Mouse (Mus musculus): Measurements from ENCODE around the gene Cers1. TPM values are rescaled to one million over a fixed set of nuclear protein-coding genes. Genes with fewer than 3 reads are reported as not detected.

Cers1 gene
- total RNA-seq, 4 experiments from 2014 or later, result 16.5 to 25.1 (median 20.2) TPM

GRCm38 (mm10) chr8:70351035-70351999 lies 35.7 kb downstream of the Cers1 start:
- DNase-seq (ENCODE audit: low spot score in 2 of 2), result no peak

GRCm38 (mm10) chr8:70352000-70352384 lies 36.4 kb downstream of the Cers1 start:
- no peak for DNase-seq (ENCODE audit: low spot score in 2 of 2)

- DNase-seq (ENCODE audit: low spot score in 2 of 2), result no peak
Observed at GRCm38 (mm10) chr8:70352657-70353151, 37.1 kb downstream of the Cers1 start.

DNA sequence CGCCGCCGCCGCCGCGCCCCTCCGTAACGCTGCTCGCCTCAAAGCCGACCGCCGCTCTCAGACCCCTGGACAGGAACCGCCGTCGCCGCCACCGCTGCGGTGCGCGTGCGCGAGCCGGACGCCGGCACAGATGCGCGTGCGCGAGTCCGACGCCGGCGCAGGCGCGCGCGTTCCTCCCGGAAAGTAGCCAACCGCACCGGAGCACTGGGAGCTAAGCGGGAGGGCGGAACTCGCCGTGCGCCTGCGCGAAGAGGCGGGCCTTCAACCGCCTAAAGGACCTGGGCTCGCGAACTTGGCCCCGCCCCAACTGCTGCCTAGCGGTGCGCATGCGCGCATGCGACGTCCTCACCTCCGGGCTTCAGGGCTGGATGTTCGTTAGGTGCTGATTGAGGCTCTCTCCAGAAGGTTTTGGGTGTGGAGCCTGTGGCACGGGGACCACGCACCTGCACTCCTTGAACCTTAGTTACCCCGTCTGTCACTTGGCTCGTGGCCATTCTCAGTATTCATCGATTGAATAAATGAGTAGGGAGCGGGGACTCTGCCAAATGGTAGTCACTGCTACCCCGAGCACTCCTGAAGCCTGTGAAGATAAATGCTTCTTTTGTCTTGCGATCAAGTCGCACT lies 37.7 kb downstream of the Cers1 start, which contains the start of gene Upf1:
Gene Upf1 (minus strand): TSS at position 85 of the 624 bp plus-strand sequence.
- DNase-seq (ENCODE audit: low spot score in 2 of 2), result peak; percentile 95 to 98

- DNase-seq (ENCODE audit: low spot score in 2 of 2), result no peak
Observed at GRCm38 (mm10) chr8:70354004-70354403, 38.4 kb downstream of the Cers1 start.

- no peak for DNase-seq (ENCODE audit: low spot score in 2 of 2)
Observed at GRCm38 (mm10) chr8:70356111-70356510, 40.5 kb downstream of the Cers1 start.

GRCm38 (mm10) chr8:70359411-70359810 lies 43.8 kb downstream of the Cers1 start:
- peak; percentile 51 to 78 for DNase-seq (ENCODE audit: low spot score in 2 of 2)

GRCm38 (mm10) chr8:70360769-70361168 lies 45.2 kb downstream of the Cers1 start:
- no peak for DNase-seq (ENCODE audit: low spot score in 2 of 2)

GRCm38 (mm10) chr8:70361484-70362032 lies 46.0 kb downstream of the Cers1 start:
- DNase-seq (ENCODE audit: low spot score in 2 of 2), result no peak

DNA sequence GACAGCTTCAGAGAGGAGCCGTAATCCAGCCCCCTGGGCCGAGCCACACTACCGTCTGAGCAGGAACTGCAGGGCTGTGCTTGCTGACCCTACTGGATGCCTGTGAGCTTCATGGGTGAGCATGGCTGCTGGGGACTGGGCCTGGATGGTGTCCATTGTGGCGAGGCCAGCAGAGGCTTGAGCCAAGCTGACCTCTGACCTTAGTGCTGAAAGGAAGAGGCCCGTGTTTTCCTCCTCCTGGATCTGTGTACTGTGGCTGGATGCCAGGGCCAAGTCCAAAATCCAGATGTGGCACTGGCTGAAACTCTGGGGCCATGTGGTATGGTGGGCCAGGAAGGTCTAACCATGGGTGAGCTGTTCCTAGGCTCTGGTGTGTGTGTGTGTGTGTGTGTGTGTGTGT lies 48.5 kb downstream of the Cers1 start:
- DNase-seq (ENCODE audit: low spot score in 2 of 2), result peak in 1 of 2 experiments; percentile 53

DNA sequence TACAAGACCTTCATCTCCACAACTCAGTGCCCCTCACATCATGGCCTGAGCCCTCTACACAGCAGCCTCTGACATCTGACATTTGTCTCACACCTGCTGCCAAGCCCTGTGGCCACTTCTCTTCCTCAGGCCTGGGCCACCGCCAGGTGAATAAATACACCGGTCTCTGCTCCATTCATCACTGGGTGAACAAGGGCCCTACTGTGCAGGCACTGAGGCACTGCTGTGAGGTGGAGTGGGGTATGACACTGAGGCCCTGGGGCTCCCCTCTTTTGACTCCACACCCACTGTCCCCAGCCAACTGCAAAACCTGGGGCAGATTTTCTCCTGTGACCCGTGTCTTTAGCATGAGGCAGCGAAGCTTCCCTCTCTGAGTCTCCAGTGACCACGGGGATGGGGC lies 51.0 kb downstream of the Cers1 start:
- no peak for DNase-seq (ENCODE audit: low spot score in 2 of 2)

- DNase-seq (ENCODE audit: low spot score in 2 of 2), result no peak
Observed at GRCm38 (mm10) chr8:70370476-70370875, 54.9 kb downstream of the Cers1 start.

- no peak for DNase-seq (ENCODE audit: low spot score in 2 of 2)
Observed at GRCm38 (mm10) chr8:70371951-70372350, 56.4 kb downstream of the Cers1 start.

DNA sequence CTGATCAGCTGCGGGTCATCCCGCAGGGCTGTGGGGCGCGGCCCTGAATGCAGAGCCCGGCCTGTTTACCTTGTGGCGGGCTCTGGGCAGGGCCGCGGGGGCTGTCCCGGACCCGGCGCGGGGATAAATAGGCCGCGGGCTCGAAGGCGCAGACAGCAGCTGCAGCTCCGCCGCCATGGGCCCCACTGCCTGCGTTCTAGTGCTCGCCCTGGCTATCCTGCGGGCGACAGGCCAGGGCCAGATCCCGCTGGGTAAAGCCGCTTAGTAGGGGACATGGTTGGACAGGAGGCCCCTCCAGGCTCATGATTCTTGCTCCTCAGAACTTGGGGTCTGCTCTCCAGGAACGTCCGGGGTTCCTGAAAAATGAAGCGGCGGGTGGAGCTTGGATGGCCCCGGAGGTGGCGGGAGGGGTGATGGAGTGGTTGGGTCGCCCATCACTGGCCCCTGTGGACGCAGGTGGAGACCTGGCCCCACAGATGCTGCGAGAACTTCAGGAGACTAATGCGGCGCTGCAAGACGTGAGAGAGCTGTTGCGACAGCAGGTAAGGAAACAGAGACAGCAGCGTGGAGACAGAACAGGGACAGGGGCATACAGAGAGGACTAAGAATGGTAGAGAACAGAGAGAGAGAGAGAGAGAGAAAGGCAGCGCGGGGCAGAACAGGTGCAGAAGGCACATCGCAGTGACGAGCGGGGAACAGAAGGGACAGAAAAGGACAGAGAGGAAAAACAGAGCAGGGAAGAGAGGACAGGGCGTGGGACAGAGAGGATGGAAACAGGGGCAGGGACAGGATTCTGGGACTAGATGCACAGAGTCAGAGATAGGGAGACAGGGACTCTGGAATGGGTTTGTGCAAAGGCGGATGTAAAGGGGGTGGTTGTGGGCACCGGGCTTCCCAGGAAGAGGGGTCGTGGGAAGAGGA lies 58.1 kb downstream of the Cers1 start, which contains the start of gene Comp:
Gene Comp (plus strand): TSS at position 162 of the 921 bp plus-strand sequence.
- DNase-seq (ENCODE audit: low spot score in 2 of 2), result no peak

DNA sequence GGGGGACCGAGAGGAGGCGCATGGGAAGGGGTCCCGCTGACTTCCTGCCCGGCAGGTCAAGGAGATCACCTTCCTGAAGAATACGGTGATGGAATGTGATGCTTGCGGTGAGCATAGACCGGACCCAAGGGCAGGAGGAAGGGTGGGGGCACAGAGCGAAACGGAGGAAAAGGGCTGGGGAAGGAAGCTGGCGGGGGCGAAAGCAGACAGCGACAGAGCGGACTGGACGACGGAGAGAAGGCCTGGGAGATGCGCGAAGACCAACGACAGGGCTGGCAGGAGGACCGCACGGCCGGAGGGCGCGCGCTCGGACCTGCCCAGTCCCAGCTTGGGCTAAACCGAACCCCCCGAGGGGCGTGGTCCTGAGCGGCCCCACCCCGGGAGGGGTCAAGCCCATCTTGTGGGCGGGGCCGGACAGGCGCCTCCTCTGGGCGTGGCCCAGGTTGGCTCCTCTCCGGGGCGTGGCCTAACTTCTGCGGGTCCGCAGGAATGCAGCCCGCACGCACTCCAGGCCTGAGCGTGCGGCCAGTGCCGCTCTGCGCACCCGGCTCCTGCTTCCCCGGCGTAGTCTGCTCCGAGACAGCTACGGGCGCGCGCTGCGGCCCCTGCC lies 58.8 kb downstream of the Cers1 start:
- DNase-seq (ENCODE audit: low spot score in 2 of 2), result peak; percentile 73 to 77

GRCm38 (mm10) chr8:70375212-70375859 lies 59.8 kb downstream of the Cers1 start:
- DNase-seq (ENCODE audit: low spot score in 2 of 2), result no peak

DNA sequence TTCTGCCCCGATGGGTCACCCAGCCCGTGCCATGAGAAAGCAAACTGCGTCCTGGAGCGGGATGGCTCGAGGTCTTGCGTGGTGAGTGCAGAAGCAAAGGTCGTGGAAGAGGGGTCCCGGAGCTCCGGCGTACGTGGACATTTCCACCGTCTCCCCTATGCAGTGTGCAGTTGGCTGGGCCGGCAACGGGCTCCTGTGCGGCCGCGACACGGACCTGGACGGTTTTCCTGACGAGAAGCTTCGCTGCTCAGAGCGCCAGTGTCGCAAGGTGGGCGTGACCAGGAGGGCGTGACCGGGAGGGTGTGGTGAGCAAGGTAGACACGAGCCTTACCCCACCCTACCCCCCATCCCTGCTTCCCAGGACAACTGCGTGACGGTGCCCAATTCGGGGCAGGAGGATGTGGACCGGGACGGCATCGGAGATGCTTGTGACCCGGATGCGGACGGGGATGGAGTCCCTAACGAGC lies 60.7 kb downstream of the Cers1 start:
- no peak for DNase-seq (ENCODE audit: low spot score in 2 of 2)

DNA sequence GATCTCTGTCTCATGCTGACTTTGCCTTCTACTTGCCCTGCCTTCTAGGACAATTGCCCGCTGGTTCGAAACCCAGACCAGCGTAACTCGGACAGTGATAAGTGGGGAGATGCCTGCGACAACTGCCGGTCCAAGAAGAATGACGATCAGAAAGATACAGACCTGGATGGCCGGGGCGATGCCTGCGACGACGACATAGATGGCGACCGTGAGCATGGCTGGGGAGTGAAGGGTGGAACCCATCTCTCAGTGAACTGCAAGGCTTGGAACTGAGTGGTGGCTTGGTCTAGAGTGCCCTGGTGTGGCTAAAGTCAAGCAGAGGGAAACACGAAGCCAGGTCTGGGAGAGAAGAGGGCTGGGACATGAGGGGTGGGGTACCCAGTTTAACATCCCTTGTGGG lies 61.5 kb downstream of the Cers1 start:
- DNase-seq (ENCODE audit: low spot score in 2 of 2), result no peak

DNA sequence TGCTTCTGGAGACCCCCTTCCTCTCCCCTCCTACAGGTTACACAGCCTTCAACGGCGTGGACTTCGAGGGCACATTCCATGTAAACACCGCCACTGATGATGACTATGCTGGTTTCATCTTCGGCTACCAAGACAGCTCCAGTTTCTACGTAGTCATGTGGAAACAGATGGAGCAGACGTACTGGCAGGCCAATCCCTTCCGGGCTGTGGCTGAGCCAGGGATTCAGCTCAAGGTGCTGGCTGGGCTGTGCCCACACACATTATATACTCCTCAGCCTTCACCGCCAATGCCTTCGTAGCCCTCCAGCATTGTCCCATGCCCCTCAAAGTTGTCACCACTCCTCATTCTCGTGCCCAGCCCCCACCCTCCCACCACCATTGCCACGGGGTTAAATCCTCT lies 64.5 kb downstream of the Cers1 start:
- DNase-seq (ENCODE audit: low spot score in 2 of 2), result no peak
